Mouse (Mus musculus): Measurements from ENCODE around the gene Krt15. TPM values are rescaled to one million over a fixed set of nuclear protein-coding genes. Genes with fewer than 3 reads are reported as not detected.

Gene Krt15
- polyA plus RNA-seq (2015; fragmentation: Nextera tagmentation; extraction: Ambion mirVana): 0.60 TPM in 1 of 2 replicates, not detected in the other

GRCm38 (mm10) chr11:100135731-100136130, at the start of gene Krt15:
Krt15 (minus strand) TSS chr11:100135928.
- WGBS: 77% methylated on average over 7 of the region's 7 CpGs

GRCm38 (mm10) chr11:100181725-100182124, 46.0 kb upstream of the Krt15 start:
- 80% methylated on average over 7 of the region's 7 CpGs for WGBS
- Histone ChIP-seq H3K27me3 (no peaks in the 10 kb centered on the region), H3K4me3 (no peak overlapping the region), H3K9ac (replicated peaks) (no peak overlapping the region), H3K36me3 (no peaks in the 10 kb centered on the region), H3K4me1 (no peaks in the 10 kb centered on the region), H3K4me2 (replicated peaks) (no peak overlapping the region), H3K27ac (replicated peaks) (no peak overlapping the region), H3K9me3 (no peaks in the 10 kb centered on the region)
- ATAC-seq (replicated peaks): no peak

More at GRCm38 (mm10) chr11:100135731-100136130, at the start of gene Krt15:
- Histone ChIP-seq H3K36me3 (no peaks in the 10 kb centered on the region), H3K4me1 (peaks cover 14% of the 10 kb centered on the region), H3K9ac (replicated peaks) (no peak within 1 kb of the TSS), H3K4me2 (replicated peaks) (no peak within 1 kb of the TSS), H3K27me3 (no peaks in the 10 kb centered on the region), H3K4me3 (no peak within 1 kb of the TSS), H3K27ac (replicated peaks) (no peak within 1 kb of the TSS), H3K9me3 (no peaks in the 10 kb centered on the region)
- ATAC-seq (replicated peaks): no peak

GRCm38 (mm10) chr11:100179260-100179659, 43.5 kb upstream of the Krt15 start:
- H3K4me2 ChIP-seq (replicated peaks): no peak overlapping the region
- WGBS: 83% methylated on average over 3 of the region's 3 CpGs
- no peak for ATAC-seq (replicated peaks)

GRCm38 (mm10) chr11:100178307-100178706, 42.6 kb upstream of the Krt15 start:
- Histone ChIP-seq H3K4me1 (no peaks in the 10 kb centered on the region), H3K9ac (replicated peaks) (no peak overlapping the region), H3K4me2 (replicated peaks) (no peak overlapping the region), H3K27me3 (no peaks in the 10 kb centered on the region), H3K36me3 (no peaks in the 10 kb centered on the region), H3K4me3 (no peak overlapping the region), H3K9me3 (no peaks in the 10 kb centered on the region), H3K27ac (replicated peaks) (no peak overlapping the region)
- WGBS: 67% methylated on average over 5 of the region's 5 CpGs
- no peak for ATAC-seq (replicated peaks)

More at GRCm38 (mm10) chr11:100179260-100179659, 43.5 kb upstream of the Krt15 start:
- Histone ChIP-seq H3K9me3 (no peaks in the 10 kb centered on the region), H3K27ac (replicated peaks) (no peak overlapping the region), H3K4me1 (no peaks in the 10 kb centered on the region), H3K36me3 (no peaks in the 10 kb centered on the region), H3K9ac (replicated peaks) (no peak overlapping the region), H3K4me3 (no peak overlapping the region), H3K27me3 (no peaks in the 10 kb centered on the region)

GRCm38 (mm10) chr11:100176791-100177190, 41.1 kb upstream of the Krt15 start:
- H3K9me3 ChIP-seq: no peaks in the 10 kb centered on the region
- no peak for ATAC-seq (replicated peaks)
- no peaks in the 10 kb centered on the region for H3K36me3 ChIP-seq
- no peaks in the 10 kb centered on the region for H3K4me1 ChIP-seq
- H3K4me2 ChIP-seq (replicated peaks): no peak overlapping the region
- H3K27ac ChIP-seq (replicated peaks): no peak overlapping the region
- WGBS: 86% methylated on average over 9 of the region's 9 CpGs
- H3K27me3 ChIP-seq: no peaks in the 10 kb centered on the region
- no peak overlapping the region for H3K4me3 ChIP-seq
- H3K9ac ChIP-seq (replicated peaks): no peak overlapping the region

- Histone ChIP-seq H3K4me3 (no peak overlapping the region), H3K27me3 (no peaks in the 10 kb centered on the region), H3K4me1 (0 out of 2 replicates have a peak, but pooled peaks cover 6% of the 10 kb centered on the region), H3K4me2 (replicated peaks) (no peak overlapping the region), H3K9ac (replicated peaks) (no peak overlapping the region), H3K27ac (replicated peaks) (no peak overlapping the region), H3K9me3 (no peaks in the 10 kb centered on the region), H3K36me3 (no peaks in the 10 kb centered on the region)
- 35% methylated on average over 14 of the region's 14 CpGs for WGBS
- no peak for ATAC-seq (replicated peaks)
Observed at GRCm38 (mm10) chr11:100168765-100169762, 33.3 kb upstream of the Krt15 start.

- H3K4me3 ChIP-seq: no peak overlapping the region
- H3K27ac ChIP-seq (replicated peaks): no peak overlapping the region
- no peak for ATAC-seq (replicated peaks)
- H3K27me3 ChIP-seq: no peaks in the 10 kb centered on the region
- no peaks in the 10 kb centered on the region for H3K9me3 ChIP-seq
- H3K36me3 ChIP-seq: no peaks in the 10 kb centered on the region
- H3K4me1 ChIP-seq: 0 out of 2 replicates have a peak, but pooled peaks cover 6% of the 10 kb centered on the region
- 85% methylated on average over 8 of the region's 8 CpGs for WGBS
- no peak overlapping the region for H3K4me2 ChIP-seq (replicated peaks)
- no peak overlapping the region for H3K9ac ChIP-seq (replicated peaks)
Observed at GRCm38 (mm10) chr11:100168071-100168470, 32.3 kb upstream of the Krt15 start.

GRCm38 (mm10) chr11:100164392-100164791, 28.7 kb upstream of the Krt15 start:
- Histone ChIP-seq H3K27me3 (no peaks in the 10 kb centered on the region), H3K9me3 (no peaks in the 10 kb centered on the region), H3K4me3 (no peak overlapping the region), H3K27ac (replicated peaks) (no peak overlapping the region), H3K9ac (replicated peaks) (no peak overlapping the region), H3K36me3 (no peaks in the 10 kb centered on the region), H3K4me2 (replicated peaks) (no peak overlapping the region), H3K4me1 (0 out of 2 replicates have a peak, but pooled peaks cover 6% of the 10 kb centered on the region)
- no peak for ATAC-seq (replicated peaks)
- 73% methylated on average over 7 of the region's 7 CpGs for WGBS

- H3K9ac ChIP-seq (replicated peaks): no peak overlapping the region
- no peaks in the 10 kb centered on the region for H3K4me1 ChIP-seq
- no peaks in the 10 kb centered on the region for H3K9me3 ChIP-seq
- WGBS: 67% methylated on average over 6 of the region's 6 CpGs
- H3K4me2 ChIP-seq (replicated peaks): no peak overlapping the region
- no peaks in the 10 kb centered on the region for H3K36me3 ChIP-seq
- ATAC-seq (replicated peaks): no peak
- H3K4me3 ChIP-seq: no peak overlapping the region
- no peaks in the 10 kb centered on the region for H3K27me3 ChIP-seq
- no peak overlapping the region for H3K27ac ChIP-seq (replicated peaks)
Observed at GRCm38 (mm10) chr11:100157908-100158477, 22.3 kb upstream of the Krt15 start.

GRCm38 (mm10) chr11:100157331-100157730, 21.6 kb upstream of the Krt15 start:
- Histone ChIP-seq H3K27me3 (no peaks in the 10 kb centered on the region), H3K27ac (replicated peaks) (no peak overlapping the region), H3K36me3 (no peaks in the 10 kb centered on the region), H3K4me1 (no peaks in the 10 kb centered on the region), H3K9ac (replicated peaks) (no peak overlapping the region), H3K9me3 (no peaks in the 10 kb centered on the region), H3K4me3 (no peak overlapping the region), H3K4me2 (replicated peaks) (no peak overlapping the region)
- ATAC-seq (replicated peaks): no peak
- 86% methylated on average over 3 of the region's 3 CpGs for WGBS

GRCm38 (mm10) chr11:100155497-100156255, 19.9 kb upstream of the Krt15 start:
- H3K9ac ChIP-seq (replicated peaks): no peak overlapping the region
- no peaks in the 10 kb centered on the region for H3K27me3 ChIP-seq
- WGBS: 67% methylated on average over 8 of the region's 8 CpGs
- no peak for ATAC-seq (replicated peaks)
- no peak overlapping the region for H3K4me2 ChIP-seq (replicated peaks)
- no peak overlapping the region for H3K27ac ChIP-seq (replicated peaks)
- H3K4me3 ChIP-seq: no peak overlapping the region
- H3K9me3 ChIP-seq: no peaks in the 10 kb centered on the region
- no peaks in the 10 kb centered on the region for H3K4me1 ChIP-seq
- H3K36me3 ChIP-seq: no peaks in the 10 kb centered on the region
